Comparison of ENCODE assay signal across 8 mouse cellular contexts in the genomic region with DNA sequence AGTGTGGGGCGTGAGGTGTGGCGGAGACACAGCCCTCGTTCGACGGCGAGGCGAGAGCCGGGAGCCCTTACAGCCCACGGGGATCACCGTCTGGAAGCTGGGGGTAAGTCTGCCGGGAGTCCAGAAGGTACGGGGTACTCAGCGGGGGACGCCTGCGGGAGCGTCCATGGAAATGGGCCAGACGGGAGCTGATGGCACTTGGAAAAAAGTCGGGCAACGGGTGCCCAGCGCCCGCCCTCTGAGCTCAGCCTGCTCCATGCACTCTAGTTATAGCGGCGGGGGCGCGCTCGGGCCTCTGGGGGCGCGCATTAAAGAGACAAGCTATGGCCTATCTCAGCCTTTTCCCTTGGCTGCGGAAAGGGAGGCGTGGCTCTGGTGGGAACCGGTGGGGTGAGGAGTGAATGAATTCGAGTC. TPM values are rescaled to one million over a fixed set of nuclear protein-coding genes. Genes with fewer than 3 reads are reported as not detected.
A peak's percentile ranks its signal among the peaks of the same experiment; 100 is the strongest.
DNase-seq lines count a peak whose midpoint lies in the region; ATAC-seq and TF ChIP-seq lines count a peak whose summit lies in the region.

A gene (minus strand): TSS at position 240 of the 414 bp plus-strand sequence.

- TF ChIP-seq CTCF in bone marrow macrophage, adult 2 months (IDR thresholded peaks at IDR 0.05; ENCODE audit: low read depth, low read length) = no peak
- TF ChIP-seq CTCF in heart, postnatal 0 days (IDR thresholded peaks at IDR 0.05; ENCODE audit: low read depth) = no peak

- H3K27ac ChIP-seq in bone marrow macrophage, adult 2 months (ENCODE audit: insufficient read depth, low read depth, low read length) = no peak within 1 kb of the TSS
- H3K27ac ChIP-seq in heart, postnatal 0 days (ENCODE audit: low read depth) = no peak within 1 kb of the TSS
- no peak within 1 kb of the TSS for H3K27ac ChIP-seq in limb, embryonic 15.5 days
- no peak within 1 kb of the TSS for H3K27ac ChIP-seq in neural tube, embryonic 11.5 days (ENCODE audit: low read depth, low read length)

- peak within 1 kb of the TSS; percentile 8; the same call in 1 of the 2 replicates for H3K4me3 ChIP-seq in bone marrow macrophage, adult 2 months (ENCODE audit: insufficient read depth, low read length)
- H3K4me3 ChIP-seq in heart, postnatal 0 days (ENCODE audit: low read depth, low read length) = peak within 1 kb of the TSS; percentile 36
- H3K4me3 ChIP-seq in limb, embryonic 15.5 days = peak within 1 kb of the TSS; percentile 40
- H3K4me3 ChIP-seq in neural tube, embryonic 11.5 days (ENCODE audit: low read depth, low read length) = peak within 1 kb of the TSS; percentile 20

- DNase-seq in cerebellum, postnatal 10 days = peak; percentile 57 to 60
- no peak for DNase-seq in cerebellum, adult 9-10 months
- DNase-seq in heart, postnatal 0 days (ENCODE audit: low spot score) = peak; percentile 32
- DNase-seq in neural tube, embryonic 11.5 days (ENCODE audit: low spot score) = peak; percentile 71
- DNase-seq in layer of hippocampus, postnatal 14 days (ENCODE audit: low spot score in 2 of 2) = no peak
- no peak for DNase-seq in cerebellum, adult 9-11 months

- peak; percentile 62 for ATAC-seq in heart, postnatal 0 days (ENCODE audit: insufficient read depth, low read depth)
- no peak for ATAC-seq in limb, embryonic 15.5 days (ENCODE audit: insufficient number of reproducible peaks, low FRiP score, low TSS enrichment, low read depth)
- peak; percentile 23; the same call in 1 of the 2 replicates for ATAC-seq in neural tube, embryonic 11.5 days (ENCODE audit: insufficient read depth, low FRiP score, low TSS enrichment)

- no peak for TF ChIP-seq EP300 in heart, postnatal 0 days (IDR thresholded peaks at IDR 0.05; ENCODE audit: low read depth)

- no peaks in the 10 kb centered on the region for H3K9me3 ChIP-seq in heart, postnatal 0 days (replicated peaks; ENCODE audit: control insufficient read depth, low read length)
- H3K9me3 ChIP-seq in limb, embryonic 15.5 days = no peaks in the 10 kb centered on the region
- H3K9me3 ChIP-seq in neural tube, embryonic 11.5 days (ENCODE audit: control insufficient read depth, low read length) = no peaks in the 10 kb centered on the region

- peak within 1 kb of the TSS; percentile 50 for H3K4me2 ChIP-seq in heart, postnatal 0 days (ENCODE audit: low read depth, low read length)
- H3K4me2 ChIP-seq in limb, embryonic 15.5 days = peak within 1 kb of the TSS; percentile 61
- peak within 1 kb of the TSS; percentile 31; the same call in 1 of the 2 replicates for H3K4me2 ChIP-seq in neural tube, embryonic 11.5 days (ENCODE audit: low read depth)

- under 1% methylated on average over 32 of the region's 32 CpGs for WGBS in heart, postnatal 0 days
- WGBS in limb, embryonic 15.5 days = 3% methylated on average over 32 of the region's 32 CpGs
- 3% methylated on average over 27 of the region's 32 CpGs for WGBS in neural tube, embryonic 11.5 days

- H3K4me1 ChIP-seq in bone marrow macrophage, adult 2 months (ENCODE audit: control insufficient read depth, insufficient read depth, low read length) = no peaks in the 10 kb centered on the region
- H3K4me1 ChIP-seq in heart, postnatal 0 days (ENCODE audit: control insufficient read depth, insufficient read depth) = no peaks in the 10 kb centered on the region
- H3K4me1 ChIP-seq in limb, embryonic 15.5 days = peaks cover 37% of the 10 kb centered on the region
- no peaks in the 10 kb centered on the region; the same call in 1 of the 2 replicates for H3K4me1 ChIP-seq in neural tube, embryonic 11.5 days (ENCODE audit: control insufficient read depth, insufficient read depth, low read length)

- peaks cover 80% of the 10 kb centered on the region for H3K27me3 ChIP-seq in heart, postnatal 0 days (ENCODE audit: control insufficient read depth, insufficient read depth, low read length)
- H3K27me3 ChIP-seq in limb, embryonic 15.5 days = peaks cover 83% of the 10 kb centered on the region
- H3K27me3 ChIP-seq in neural tube, embryonic 11.5 days (ENCODE audit: control insufficient read depth, insufficient read depth, low read length) = peaks cover 81% of the 10 kb centered on the region

- H3K36me3 ChIP-seq in heart, postnatal 0 days (replicated peaks; ENCODE audit: control insufficient read depth, insufficient read depth, low read length) = no peaks in the 10 kb centered on the region
- H3K36me3 ChIP-seq in limb, embryonic 15.5 days = no peaks in the 10 kb centered on the region
- no peaks in the 10 kb centered on the region for H3K36me3 ChIP-seq in neural tube, embryonic 11.5 days (ENCODE audit: control insufficient read depth, insufficient read depth, low read length)

- TF ChIP-seq POLR2A in bone marrow macrophage, adult 2 months (IDR thresholded peaks at IDR 0.05; ENCODE audit: borderline replicate concordance, low read depth, low read length) = no peak

- H3K9ac ChIP-seq in heart, postnatal 0 days (replicated peaks; ENCODE audit: low read depth, low read length) = no peak within 1 kb of the TSS
- H3K9ac ChIP-seq in limb, embryonic 15.5 days = no peak within 1 kb of the TSS
- 0 out of 2 replicates have a peak within 1 kb of the TSS, but pooled peaks have one; percentile 14 for H3K9ac ChIP-seq in neural tube, embryonic 11.5 days (ENCODE audit: low read length)

RNA-seq across cellular contexts. Expression of the gene that starts here (rescaled TPM):
- polyA plus RNA-seq in bone marrow macrophage, adult 2 months (2012; ENCODE audit: insufficient read depth, insufficient read length, missing spikeins) = not detected in 2 replicates
- total RNA-seq in heart, postnatal 0 days (2014; rRNA removed; ENCODE audit: low replicate concordance) = not detected in 2 replicates
- not detected in 2 replicates for polyA plus RNA-seq in heart, postnatal 0 days (2015; fragmentation: Nextera tagmentation; extraction: Ambion mirVana)
- polyA plus RNA-seq in limb, embryonic 15.5 days (2015; fragmentation: Nextera tagmentation; extraction: Ambion mirVana) = 0.48 and 0.54 TPM in 2 replicates
- 0.11 TPM in 2 replicates for polyA plus RNA-seq in neural tube, embryonic 11.5 days (2014; fragmentation: Nextera tagmentation; extraction: Ambion mirVana)
- not detected for total RNA-seq in layer of hippocampus, postnatal 14 days (2021)

Comparison
In these comparisons a context has a peak if more than half of its experiments do, and no peak if none do; other contexts are left out.
1. DNase-seq: peak in cerebellum, postnatal 10 days (2 of 2); none in cerebellum, adult 9-10 months (single experiment), layer of hippocampus, postnatal 14 days (0 of 2) and cerebellum, adult 9-11 months (single experiment).
2. Peak in DNase-seq, ATAC-seq, H3K4me3 ChIP-seq and H3K4me2 ChIP-seq in heart, postnatal 0 days; RNA of the gene not detected or under 1 TPM.
3. Peak in DNase-seq, ATAC-seq, H3K4me3 ChIP-seq, H3K9ac ChIP-seq and H3K4me2 ChIP-seq in neural tube, embryonic 11.5 days; RNA of the gene not detected or under 1 TPM.
4. Peak in every context shown above with its lines, with median percentiles within 50 percentile points of each other: H3K4me3 ChIP-seq and H3K4me2 ChIP-seq.